Mouse (Mus musculus) limb, embryonic 14.5 days (tissue): ENCODE measurements at regions not wholly inside any gene's neighbourhood (a gene's known extent, or its start where the extent isn't known, plus 50 kb on each side); places are given as distances from the start of the nearest gene placed in this dataset.

ENCODE experiments used
- ATAC-seq: fragments of 200-750 bp; cut with Nextera tagmentation; 2 replicates; pipeline ENCODE4 v1.8.0; 2017; ENCODE audit warnings: low read depth, moderate number of reproducible peaks, moderate TSS enrichment; ENCODE audit not compliant: low FRiP score
- DNase-seq: peaks from one replicate; pipeline ENCODE4 v3.0.0-alpha.2; 2015; ENCODE audit warnings: low spot score
- H3K27ac ChIP-seq: fragments of 300-500 bp; sonication (generic); replicated peaks from 2 replicates; pipeline ENCODE4 v1.5.1; 2014; ENCODE audit warnings: low read depth, mild to moderate bottlenecking, low read length, moderate library complexity, mixed read lengths
- H3K27me3 ChIP-seq: fragments of 300-500 bp; sonication (generic); 2 replicates; pipeline ENCODE4 v1.6.1; 2014; ENCODE audit warnings: low read length, mixed read lengths; ENCODE audit not compliant: control insufficient read depth, insufficient read depth
- H3K36me3 ChIP-seq: fragments of 300-500 bp; sonication (generic); 2 replicates; pipeline ENCODE4 v1.6.1; 2014; ENCODE audit warnings: mild to moderate bottlenecking, low read length, moderate library complexity, mixed read lengths; ENCODE audit not compliant: control insufficient read depth, insufficient read depth
- H3K4me1 ChIP-seq: fragments of 300-500 bp; sonication (generic); 2 replicates; pipeline ENCODE4 v1.6.1; 2014; ENCODE audit warnings: antibody characterized with exemption, low read length, mixed read lengths; ENCODE audit not compliant: control insufficient read depth, insufficient read depth
- H3K4me2 ChIP-seq: fragments of 300-500 bp; sonication (generic); replicated peaks from 2 replicates; pipeline ENCODE4 v1.6.1; 2014; ENCODE audit warnings: low read depth, mild to moderate bottlenecking, low read length, moderate library complexity; ENCODE audit not compliant: severe bottlenecking
- H3K4me3 ChIP-seq: fragments of 300-500 bp; sonication (generic); replicated peaks from 2 replicates; pipeline ENCODE4 v1.5.1; 2014; ENCODE audit warnings: low read length
- H3K9ac ChIP-seq: fragments of 300-500 bp; sonication (generic); 2 replicates; pipeline ENCODE4 v1.6.1; 2014; ENCODE audit warnings: mild to moderate bottlenecking, low read depth, low read length, moderate library complexity; ENCODE audit not compliant: severe bottlenecking
- H3K9me3 ChIP-seq: fragments of 300-500 bp; sonication (generic); 2 replicates; pipeline ENCODE4 v1.6.1; 2016; ENCODE audit warnings: low read length; ENCODE audit not compliant: control insufficient read depth
- POLR2A ChIP-seq: fragments of 200-500 bp; IDR thresholded peaks from 2 replicates; pipeline ENCODE4 v1.8.0; 2012; ENCODE audit warnings: inconsistent platforms, mild to moderate bottlenecking, moderate library complexity, borderline replicate concordance; ENCODE audit not compliant: insufficient read depth, insufficient read length; ENCODE audit errors: extremely low read depth
- WGBS: fragments of 180-500 bp; shearing (Covaris S2); extraction: QIAGEN DNeasy Blood & Tissue Kit; methylation state at CpG from one replicate; pipeline ENCODE4 v1.1.7; 2014; 5-methylcytosine and 5-hydroxymethylcytosine counted together

DNA sequence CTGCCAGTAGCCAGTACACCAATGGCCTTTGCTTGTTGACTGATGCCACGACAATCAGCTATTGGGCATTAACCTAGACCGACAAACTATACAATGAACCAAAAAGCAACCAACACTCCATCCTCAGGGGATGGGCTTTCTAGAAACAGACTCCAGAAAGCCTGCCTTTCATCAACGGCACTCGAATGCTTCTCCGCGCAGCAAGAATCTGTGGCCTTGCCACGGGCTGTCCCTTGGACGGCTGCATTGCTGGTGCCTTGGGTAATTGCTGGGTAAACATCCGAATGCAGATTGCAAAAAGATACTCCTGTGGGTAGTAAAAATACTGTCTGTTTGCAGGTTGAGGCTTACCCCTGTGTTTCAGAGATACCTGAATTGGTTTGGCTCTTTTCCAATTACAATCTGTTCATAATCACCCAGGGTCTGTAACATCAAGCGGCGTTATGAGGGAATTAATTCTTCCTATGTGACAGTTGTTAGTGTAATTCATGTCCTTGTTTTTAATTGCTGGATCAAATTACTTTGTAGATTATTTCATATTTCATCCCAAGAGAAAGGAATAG is 319.0 kb upstream of the Kif2a start:
- ATAC-seq (no peak), DNase-seq (no peak)

GRCm38 (mm10) chr13:107338111-107338510 is 316.2 kb upstream of the Kif2a start:
- no peak for TF ChIP-seq POLR2A
- WGBS, result 81% methylated on average over 12 of the region's 12 CpGs
- no peak for DNase-seq
- no peak overlapping the region for H3K9ac ChIP-seq
- H3K4me1 ChIP-seq, result no peaks in the 10 kb centered on the region
- ATAC-seq, result no peak
- H3K4me2 ChIP-seq, result no peak overlapping the region
- no peak overlapping the region for H3K4me3 ChIP-seq
- H3K36me3 ChIP-seq, result no peaks in the 10 kb centered on the region
- H3K9me3 ChIP-seq, result peaks cover 4% of the 10 kb centered on the region; the same call in 1 of the 2 replicates
- no peak overlapping the region for H3K27ac ChIP-seq
- H3K27me3 ChIP-seq, result no peaks in the 10 kb centered on the region

More for the DNA sequence above, 319.0 kb upstream of the Kif2a start:
- Histone ChIP-seq H3K27ac (no peak overlapping the region), H3K36me3 (no peaks in the 10 kb centered on the region), H3K9me3 (no peaks in the 10 kb centered on the region), H3K4me3 (no peak overlapping the region), H3K27me3 (no peaks in the 10 kb centered on the region), H3K9ac (no peak overlapping the region), H3K4me2 (no peak overlapping the region), H3K4me1 (no peaks in the 10 kb centered on the region)
- 69% methylated on average over 11 of the region's 11 CpGs for WGBS
- TF ChIP-seq POLR2A, result no peak

- 76% methylated on average over 10 of the region's 10 CpGs for WGBS
- H3K27ac ChIP-seq, result no peak overlapping the region
- no peak overlapping the region for H3K4me2 ChIP-seq
- TF ChIP-seq POLR2A, result no peak
- no peak for ATAC-seq
- H3K4me1 ChIP-seq, result no peaks in the 10 kb centered on the region
- H3K36me3 ChIP-seq, result no peaks in the 10 kb centered on the region
- peaks cover 4% of the 10 kb centered on the region; the same call in 1 of the 2 replicates for H3K9me3 ChIP-seq
- H3K4me3 ChIP-seq, result no peak overlapping the region
- no peak overlapping the region for H3K9ac ChIP-seq
- no peaks in the 10 kb centered on the region for H3K27me3 ChIP-seq
- no peak for DNase-seq
Measured at GRCm38 (mm10) chr13:107337111-107337510, 315.2 kb upstream of the Kif2a start.

DNA sequence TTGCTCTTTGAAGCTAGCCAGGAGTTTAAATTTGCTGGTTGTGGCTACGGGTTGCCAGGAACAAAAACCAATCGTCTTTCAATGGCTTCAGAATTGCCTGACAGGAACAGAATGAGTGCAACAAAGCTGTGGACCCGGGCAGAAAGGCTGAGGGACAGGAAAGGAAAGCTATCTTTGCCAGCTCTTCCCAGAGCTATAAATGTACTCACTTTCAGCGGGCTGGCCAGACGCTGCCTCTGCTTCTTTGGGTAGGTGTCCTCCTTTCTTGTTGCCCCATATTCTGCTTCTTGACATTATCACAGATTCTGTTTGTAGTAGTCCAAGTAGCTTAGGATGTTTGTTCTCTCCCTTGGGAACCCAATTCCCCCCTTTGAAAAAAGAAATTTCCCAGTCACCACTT is 307.4 kb upstream of the Kif2a start:
- WGBS, result 73% methylated on average over 5 of the region's 5 CpGs
- no peaks in the 10 kb centered on the region for H3K27me3 ChIP-seq
- ATAC-seq, result no peak
- no peak overlapping the region for H3K27ac ChIP-seq
- no peak overlapping the region for H3K4me3 ChIP-seq
- DNase-seq, result no peak
- no peaks in the 10 kb centered on the region for H3K4me1 ChIP-seq
- H3K9me3 ChIP-seq, result no peaks in the 10 kb centered on the region
- TF ChIP-seq POLR2A, result no peak
- H3K4me2 ChIP-seq, result no peak overlapping the region
- H3K36me3 ChIP-seq, result no peaks in the 10 kb centered on the region
- H3K9ac ChIP-seq, result no peak overlapping the region

DNA sequence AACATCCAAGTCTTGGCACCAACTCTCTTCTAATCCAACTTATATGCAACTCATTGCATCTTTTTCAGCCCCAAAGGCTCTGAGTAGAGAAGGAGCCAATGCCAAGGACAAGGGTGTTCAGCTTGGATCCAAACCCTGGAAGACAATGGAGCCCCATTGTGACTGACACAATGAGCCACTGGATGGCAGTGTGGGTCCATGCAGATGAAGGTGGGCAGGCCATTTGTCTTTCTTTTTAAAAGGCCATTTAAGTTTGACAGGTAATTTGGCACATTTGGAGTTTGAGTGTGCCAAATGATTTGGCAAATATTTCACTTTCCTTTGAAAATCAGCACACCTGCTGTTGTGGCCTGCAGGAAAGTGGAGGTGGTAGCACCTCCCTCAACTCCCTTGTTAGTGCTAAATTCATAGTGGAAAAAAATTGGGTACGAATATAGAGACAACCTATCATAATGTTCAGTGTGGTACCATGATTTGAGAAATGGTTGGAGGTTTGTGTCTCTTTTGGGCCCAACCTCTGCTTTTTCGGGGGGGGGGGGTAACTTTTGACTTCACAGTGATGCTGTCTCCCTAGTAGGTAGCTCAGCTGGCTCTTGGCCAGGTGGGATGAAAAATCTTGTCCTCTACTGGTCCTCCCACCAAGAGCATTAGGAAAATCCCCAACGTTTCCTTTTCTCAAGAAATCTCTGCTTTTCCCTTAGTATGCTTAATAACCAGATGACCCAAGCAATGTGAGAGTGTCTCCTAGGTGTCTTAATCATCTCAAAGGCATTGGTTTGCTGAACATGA is 304.0 kb upstream of the Kif2a start:
- DNase-seq (no peak), ATAC-seq (no peak)
- TF ChIP-seq POLR2A, result no peak
- H3K36me3 ChIP-seq, result no peaks in the 10 kb centered on the region
- H3K9me3 ChIP-seq, result no peaks in the 10 kb centered on the region
- H3K27ac ChIP-seq, result no peak overlapping the region
- no peaks in the 10 kb centered on the region for H3K4me1 ChIP-seq
- no peak overlapping the region for H3K4me2 ChIP-seq
- no peaks in the 10 kb centered on the region for H3K27me3 ChIP-seq
- WGBS, result 46% methylated on average over 3 of the region's 3 CpGs
- H3K9ac ChIP-seq, result no peak overlapping the region
- H3K4me3 ChIP-seq, result no peak overlapping the region
